Mouse (Mus musculus) CH12.LX (cell line): ENCODE data around the gene Fgf12. TPM values are rescaled to one million over a fixed set of nuclear protein-coding genes. Genes with fewer than 3 reads are reported as not detected.

ENCODE experiments used
- DNase-seq: peaks from one replicate; pipeline ENCODE4 v3.0.0-alpha.2; 2013; ENCODE audit errors: extremely low read depth
- H3K27ac ChIP-seq: 2 replicates; pipeline ENCODE4 v1.5.1; 2012; ENCODE audit warnings: low read depth, mild to moderate bottlenecking, control low read depth, moderate library complexity; ENCODE audit not compliant: insufficient read depth
- H3K27me3 ChIP-seq: replicated peaks from 2 replicates; pipeline ENCODE3; 2012; ENCODE audit warnings: inconsistent platforms
- H3K36me3 ChIP-seq, 2 experiments: replicated peaks in 1 of 2; 2 replicates each; pipeline versions ENCODE3 to v1.6.1; 2012; ENCODE audit warnings: inconsistent platforms in 1 of 2, low read length in 1 of 2, mild to moderate bottlenecking in 1 of 2, mixed read lengths in 1 of 2, moderate library complexity in 1 of 2; ENCODE audit not compliant: control insufficient read depth in 1 of 2, insufficient read depth in 1 of 2
- H3K4me1 ChIP-seq, 2 experiments: 2 replicates each; pipeline ENCODE4 v1.6.1; 2012; ENCODE audit warnings: inconsistent platforms in 1 of 2, moderate library complexity in 1 of 2; ENCODE audit not compliant: insufficient read depth in 2 of 2, control insufficient read depth in 1 of 2
- H3K4me2 ChIP-seq: 2 replicates; pipeline ENCODE4 v1.6.1; 2012; ENCODE audit warnings: low read depth, mild to moderate bottlenecking, control low read depth; ENCODE audit not compliant: poor library complexity, insufficient read depth, severe bottlenecking
- H3K4me3 ChIP-seq, 3 experiments: fragments of 150-350 bp in 1 of 3; sonication (generic) in 1 of 3; replicated peaks in 1 of 3; 2 replicates each; pipeline versions ENCODE3 to v1.5.1; 2011 to 2012; ENCODE audit warnings: low read depth in 2 of 3, low read length in 2 of 3, mild to moderate bottlenecking in 2 of 3, moderate library complexity in 2 of 3, control low read depth in 1 of 3, improper control_type of control experiment in 1 of 3, inconsistent platforms in 1 of 3, mixed read lengths in 1 of 3; ENCODE audit not compliant: poor library complexity in 1 of 3
- H3K79me2 ChIP-seq: replicated peaks from 2 replicates; pipeline ENCODE4 v1.6.1; 2012; ENCODE audit warnings: mild to moderate bottlenecking, moderate library complexity; ENCODE audit not compliant: control insufficient read depth, poor library complexity, insufficient read depth, severe bottlenecking; ENCODE audit errors: extremely low read depth
- H3K9ac ChIP-seq: 2 replicates; pipeline ENCODE4 v1.6.1; 2012; ENCODE audit warnings: low read depth, mild to moderate bottlenecking, control low read depth, moderate library complexity; ENCODE audit not compliant: insufficient read depth
- H3K9me3 ChIP-seq: replicated peaks from 2 replicates; pipeline ENCODE3; 2012; ENCODE audit warnings: low read length, inconsistent platforms, mixed read lengths
- CHD1 ChIP-seq: IDR thresholded peaks from 2 replicates; pipeline ENCODE4 v1.6.1; 2012; ENCODE audit warnings: low read depth, low read length, improper control_type of control experiment, inconsistent platforms
- CHD2 ChIP-seq: IDR thresholded peaks from 2 replicates; pipeline ENCODE4 v1.6.1; 2011; ENCODE audit warnings: low read length, improper control_type of control experiment
- CTCF ChIP-seq, 2 experiments: IDR thresholded peaks in 1 of 2; conservative IDR thresholded peaks in 1 of 2; 2 replicates each; pipeline ENCODE4 v1.5.1; 2011 to 2012; ENCODE audit warnings: low read depth in 2 of 2, low read length in 2 of 2, improper control_type of control experiment in 1 of 2, inconsistent platforms in 1 of 2, mild to moderate bottlenecking in 1 of 2, moderate library complexity in 1 of 2
- E2F4 ChIP-seq: IDR thresholded peaks from 2 replicates; pipeline ENCODE4 v1.6.1; 2011; ENCODE audit warnings: low read depth, low read length, improper control_type of control experiment; ENCODE audit not compliant: insufficient replicate concordance
- ELF1 ChIP-seq: IDR thresholded peaks from 2 replicates; pipeline ENCODE4 v1.6.1; 2014; ENCODE audit warnings: low read depth, mild to moderate bottlenecking, inconsistent platforms, low read length, improper control_type of control experiment
- ETS1 ChIP-seq: conservative IDR thresholded peaks from 2 replicates; pipeline ENCODE4 v1.6.1; 2012; ENCODE audit warnings: low read depth, mild to moderate bottlenecking, inconsistent platforms, low read length, improper control_type of control experiment, moderate library complexity
- MAX ChIP-seq: IDR thresholded peaks from 2 replicates; pipeline ENCODE4 v1.6.1; 2011; ENCODE audit warnings: low read length, improper control_type of control experiment
- MAZ ChIP-seq: IDR thresholded peaks from 2 replicates; pipeline ENCODE4 v1.6.1; 2012; ENCODE audit warnings: low read depth, mild to moderate bottlenecking, inconsistent platforms, low read length, improper control_type of control experiment, moderate library complexity
- MEF2A ChIP-seq: IDR thresholded peaks from 2 replicates; pipeline ENCODE4 v1.6.1; 2014; ENCODE audit warnings: low read depth, mild to moderate bottlenecking, inconsistent platforms, low read length, improper control_type of control experiment, borderline replicate concordance
- MXI1 ChIP-seq: IDR thresholded peaks from 2 replicates; pipeline ENCODE4 v1.6.1; 2011; ENCODE audit warnings: mild to moderate bottlenecking, low read depth, low read length, improper control_type of control experiment
- MYC ChIP-seq: IDR thresholded peaks from 2 replicates; pipeline ENCODE4 v1.6.1; 2011; ENCODE audit warnings: low read depth, mild to moderate bottlenecking, improper control_type of control experiment, low read length
- NRF1 ChIP-seq: IDR thresholded peaks from 2 replicates; pipeline ENCODE4 v1.6.1; 2014; ENCODE audit warnings: low read depth, mild to moderate bottlenecking, inconsistent platforms, low read length, improper control_type of control experiment, moderate library complexity
- POLR2AphosphoS2 ChIP-seq: IDR thresholded peaks from 2 replicates; pipeline ENCODE4 v1.6.1; 2011; ENCODE audit warnings: low read depth, low read length, improper control_type of control experiment
- RAD21 ChIP-seq: IDR thresholded peaks from 2 replicates; pipeline ENCODE4 v1.6.1; 2011; ENCODE audit warnings: low read depth, mild to moderate bottlenecking, low read length, improper control_type of control experiment, moderate library complexity
- SMC3 ChIP-seq: IDR thresholded peaks from 2 replicates; pipeline ENCODE4 v1.6.1; 2011; ENCODE audit warnings: low read depth, low read length, improper control_type of control experiment
- TBP ChIP-seq: conservative IDR thresholded peaks from 2 replicates; pipeline ENCODE4 v1.6.1; 2011; ENCODE audit warnings: low read depth, low read length, improper control_type of control experiment
- TCF12 ChIP-seq: IDR thresholded peaks from 2 replicates; pipeline ENCODE4 v1.6.1; 2014; ENCODE audit warnings: low read depth, mild to moderate bottlenecking, inconsistent platforms, low read length, improper control_type of control experiment
- UBTF ChIP-seq: IDR thresholded peaks from 2 replicates; pipeline ENCODE4 v1.6.1; 2012; ENCODE audit warnings: low read depth, mild to moderate bottlenecking, inconsistent platforms, low read length, improper control_type of control experiment, moderate library complexity
- USF2 ChIP-seq: conservative IDR thresholded peaks from 2 replicates; pipeline ENCODE4 v1.6.1; 2011; ENCODE audit warnings: low read depth, low read length, improper control_type of control experiment
- ZC3H11A ChIP-seq: IDR thresholded peaks from 2 replicates; pipeline ENCODE4 v1.6.1; 2012; ENCODE audit warnings: low read depth, mild to moderate bottlenecking, inconsistent platforms, low read length, improper control_type of control experiment
- ZKSCAN1 ChIP-seq: IDR thresholded peaks from 2 replicates; pipeline ENCODE4 v1.6.1; 2012; ENCODE audit warnings: low read depth, inconsistent platforms, low read length, improper control_type of control experiment, borderline replicate concordance
- ZMIZ1 ChIP-seq: IDR thresholded peaks from 2 replicates; pipeline ENCODE4 v1.6.1; 2012; ENCODE audit warnings: low read depth, mild to moderate bottlenecking, inconsistent platforms, low read length, improper control_type of control experiment
- ZNF384 ChIP-seq: IDR thresholded peaks from 2 replicates; pipeline ENCODE4 v1.6.1; 2012; ENCODE audit warnings: low read depth, low read length, improper control_type of control experiment, inconsistent platforms
- dilution Hi-C: fragments of 300-500 bp; cut with MboI; formaldehyde crosslinking; loops from 2 replicates; pipeline ENCODE4 v1.14.3; 2020; ENCODE audit warnings: low sequenced_read_pairs; ENCODE audit not compliant: extremely low pct_unique_long_range_greater_than_20kb, extremely low pct_ligation_motif_present
- in situ Hi-C: fragments of 300-500 bp; cut with MboI; formaldehyde crosslinking; loops from 3 replicates; pipeline ENCODE4 v1.14.3; 2019; ENCODE audit warnings: low sequenced_read_pairs, low pct_ligation_motif_present, low pct_unique_long_range_greater_than_20kb, mixed read lengths
- polyA plus RNA-seq: library from polyadenylated mRNA; unstranded; fragments of >175 nt; gene quantifications from 2 replicates; pipeline ENCODE4 v1.2.1, GENCODE M21; 2012; ENCODE audit warnings: low read depth; ENCODE audit not compliant: insufficient read length
- total RNA-seq, 2 experiments: library from RNA; depleted of rRNA; stranded (reverse); fragments of 300-350 nt in 1 of 2; fragments of >200 nt in 1 of 2; gene quantifications; 2 replicates each; pipeline ENCODE4 v1.2.3; 2012 to 2014

The Fgf12 gene
- total and polyA plus RNA-seq, 3 experiments: not detected

DNA sequence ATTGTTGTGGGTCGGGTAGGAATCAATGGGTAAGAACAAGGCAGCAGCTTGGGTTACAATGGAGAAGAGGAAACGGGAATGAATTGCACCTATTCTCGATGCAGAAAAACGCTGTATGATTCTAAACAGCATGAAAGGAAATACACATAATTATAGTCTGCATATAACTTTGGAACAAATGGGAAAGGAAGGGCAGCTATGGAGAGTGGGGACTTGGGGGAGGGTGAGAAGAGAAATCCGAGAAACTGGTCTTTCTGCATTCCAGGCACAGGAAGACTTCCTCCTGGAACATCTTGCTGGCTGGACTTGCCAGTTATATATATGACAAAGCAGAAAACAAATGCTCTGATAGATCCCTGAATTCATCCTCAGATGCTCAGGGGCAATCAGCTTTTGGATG, 127.2 kb downstream of the Fgf12 start:
- H3K9me3 ChIP-seq: peaks cover 30% of the 10 kb centered on the region
- H3K36me3 ChIP-seq: no peaks in the 10 kb centered on the region
- H3K4me3 ChIP-seq: no peak overlapping the region
- no peaks in the 10 kb centered on the region for H3K79me2 ChIP-seq
- H3K9ac ChIP-seq: no peak overlapping the region
- no peak overlapping the region for H3K4me2 ChIP-seq
- TF ChIP-seq UBTF: no peak
- TF ChIP-seq ZC3H11A: no peak
- no peak for TF ChIP-seq POLR2AphosphoS2
- no peak for TF ChIP-seq ELF1
- no peak for TF ChIP-seq ZMIZ1
- no peak for TF ChIP-seq SMC3
- no peak for TF ChIP-seq TCF12
- no peak for TF ChIP-seq RAD21
- no peak for TF ChIP-seq CHD1
- no peak for TF ChIP-seq CTCF (conservative IDR thresholded peaks at IDR 0.05 in 1 of 2, IDR thresholded peaks at IDR 0.05 in 1 of 2; ENCODE audit: low read depth in 2 of 2, low read length in 2 of 2)
- no peak for TF ChIP-seq USF2
- TF ChIP-seq E2F4: no peak
- TF ChIP-seq MXI1: no peak
- no peak for TF ChIP-seq ZKSCAN1
- TF ChIP-seq MYC: no peak
- H3K4me1 ChIP-seq: no peaks in the 10 kb centered on the region
- H3K27ac ChIP-seq: no peak overlapping the region
- H3K27me3 ChIP-seq: no peaks in the 10 kb centered on the region
- dilution Hi-C loops (no loop called here), in situ Hi-C loops (no loop called here)
- DNase-seq: no peak

DNA sequence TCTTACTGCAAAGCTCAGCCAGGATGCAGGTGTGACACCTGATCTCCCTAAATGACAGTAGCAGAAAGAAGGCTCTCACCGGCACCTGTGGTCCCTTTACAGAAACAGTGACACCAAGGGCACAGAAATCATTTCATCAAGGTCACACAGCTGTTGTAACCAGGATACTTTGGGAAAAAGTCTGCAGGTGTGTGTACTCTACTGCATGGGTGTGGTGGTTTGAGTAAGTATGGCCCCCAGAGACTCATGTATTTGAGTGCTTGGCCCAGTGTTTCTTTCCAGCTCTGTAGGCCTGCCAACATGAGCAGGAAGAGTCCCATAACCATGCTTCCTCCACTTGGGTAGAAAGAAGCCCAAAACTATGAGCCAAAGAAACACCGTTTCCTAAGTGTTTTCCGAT, 138.5 kb downstream of the Fgf12 start:
- in situ Hi-C loops: no loop called here

More for the DNA sequence above, 138.5 kb downstream of the Fgf12 start:
- peaks cover 14% of the 10 kb centered on the region for H3K9me3 ChIP-seq
- no peak for DNase-seq
- no peaks in the 10 kb centered on the region for H3K36me3 ChIP-seq
- no peak overlapping the region for H3K4me2 ChIP-seq
- TF ChIP-seq NRF1 (no peak), MAX (no peak), ZNF384 (no peak), ETS1 (no peak), MEF2A (no peak), MAZ (no peak), USF2 (no peak), TBP (no peak), CHD2 (no peak), SMC3 (no peak), POLR2AphosphoS2 (no peak), RAD21 (no peak), E2F4 (no peak)
- no peak overlapping the region for H3K27ac ChIP-seq
- no peak overlapping the region for H3K4me3 ChIP-seq
- peaks cover 0 to 3% of the 10 kb centered on the region in 2 experiments; a peak in 1 of 4 replicates for H3K4me1 ChIP-seq
- no peaks in the 10 kb centered on the region for H3K79me2 ChIP-seq
- no peak overlapping the region for H3K9ac ChIP-seq
- dilution Hi-C loops: no loop called here
- H3K27me3 ChIP-seq: no peaks in the 10 kb centered on the region
